Mouse (Mus musculus): ENCODE results near the gene A930033H14Rik. TPM values are rescaled to one million over a fixed set of nuclear protein-coding genes. Genes with fewer than 3 reads are reported as not detected.

A930033H14Rik gene
- polyA plus RNA-seq, 1 experiment from 2014 or later = 2.4 TPM

DNA sequence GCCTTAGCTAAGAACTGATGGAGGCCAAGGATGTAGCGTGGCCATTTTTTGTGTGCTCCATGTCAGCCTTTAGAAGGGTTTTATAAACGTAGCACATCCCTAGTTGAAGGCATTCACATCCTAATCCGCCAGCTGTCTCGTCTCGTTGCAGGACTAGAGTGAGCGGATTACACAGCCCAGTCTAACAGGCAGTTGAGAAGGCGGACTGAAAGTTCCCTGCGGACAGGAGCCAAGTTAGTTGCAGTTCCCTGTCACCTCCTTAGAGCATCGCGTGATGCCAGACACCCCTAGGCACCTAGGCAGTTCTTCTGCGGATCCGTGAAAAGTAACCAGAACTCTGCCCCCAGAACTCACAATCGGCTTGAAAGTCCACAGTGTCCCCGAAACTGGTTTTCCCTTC, 922 bp downstream of the A930033H14Rik start:
- peaks cover 4% of the 10 kb centered on the region; the same call in 1 of the 2 replicates for H3K36me3 ChIP-seq (ENCODE audit: control insufficient read depth, insufficient read depth, low read length)
- 4% methylated on average over 14 of the region's 14 CpGs for WGBS (ENCODE audit: insufficient replicate concordance)
- H3K9ac ChIP-seq (ENCODE audit: low read depth, low read length) = peak overlapping the region; percentile 95
- peak overlapping the region; percentile 95 for H3K27ac ChIP-seq (ENCODE audit: low read depth, low read length)
- no peaks in the 10 kb centered on the region for H3K9me3 ChIP-seq (replicated peaks; ENCODE audit: control insufficient read depth, low read length)
- H3K4me1 ChIP-seq (ENCODE audit: control insufficient read depth, insufficient read depth, low read length) = peaks cover 12% of the 10 kb centered on the region; the same call in 1 of the 2 replicates
- H3K27me3 ChIP-seq (ENCODE audit: control insufficient read depth, insufficient read depth, low read length) = no peaks in the 10 kb centered on the region
- ATAC-seq (replicated peaks; ENCODE audit: insufficient number of reproducible peaks, low FRiP score, low TSS enrichment) = no peak
- H3K4me2 ChIP-seq = peak overlapping the region; percentile 80
- peak overlapping the region; percentile 78 for H3K4me3 ChIP-seq (ENCODE audit: low read depth, low read length)

DNA sequence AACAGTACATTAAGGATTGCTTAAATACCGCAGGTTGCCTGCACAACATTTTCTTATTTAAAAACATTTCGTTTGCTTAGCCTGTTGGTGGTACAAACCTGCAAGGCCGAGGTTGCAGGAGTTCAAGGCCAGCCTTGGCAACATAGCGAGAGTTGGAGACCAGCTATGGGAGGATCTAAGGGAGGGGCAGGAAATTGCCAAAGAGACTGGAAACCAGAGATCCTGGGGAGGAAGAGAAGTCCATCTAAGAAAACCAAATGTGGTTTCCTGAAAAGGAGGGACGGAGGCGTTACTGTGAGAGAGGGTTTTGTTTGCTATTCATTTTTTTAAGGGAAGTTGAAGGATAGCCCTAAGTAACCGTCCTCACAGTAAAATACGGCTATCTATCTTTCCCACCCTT, 1.3 kb downstream of the A930033H14Rik start:
- 54% methylated on average over 8 of the region's 8 CpGs for WGBS (ENCODE audit: insufficient replicate concordance)
- Histone ChIP-seq H3K4me3 (ENCODE audit: low read depth, low read length) (peak overlapping the region; percentile 78), H3K4me1 (ENCODE audit: control insufficient read depth, insufficient read depth, low read length) (peaks cover 12% of the 10 kb centered on the region; the same call in 1 of the 2 replicates), H3K9ac (ENCODE audit: low read depth, low read length) (peak overlapping the region; percentile 95), H3K27ac (ENCODE audit: low read depth, low read length) (peak overlapping the region; percentile 95), H3K4me2 (peak overlapping the region; percentile 80), H3K9me3 (replicated peaks; ENCODE audit: control insufficient read depth, low read length) (no peaks in the 10 kb centered on the region), H3K36me3 (ENCODE audit: control insufficient read depth, insufficient read depth, low read length) (peaks cover 3% of the 10 kb centered on the region; the same call in 1 of the 2 replicates), H3K27me3 (ENCODE audit: control insufficient read depth, insufficient read depth, low read length) (no peaks in the 10 kb centered on the region)
- ATAC-seq (replicated peaks; ENCODE audit: insufficient number of reproducible peaks, low FRiP score, low TSS enrichment) = no peak

DNA sequence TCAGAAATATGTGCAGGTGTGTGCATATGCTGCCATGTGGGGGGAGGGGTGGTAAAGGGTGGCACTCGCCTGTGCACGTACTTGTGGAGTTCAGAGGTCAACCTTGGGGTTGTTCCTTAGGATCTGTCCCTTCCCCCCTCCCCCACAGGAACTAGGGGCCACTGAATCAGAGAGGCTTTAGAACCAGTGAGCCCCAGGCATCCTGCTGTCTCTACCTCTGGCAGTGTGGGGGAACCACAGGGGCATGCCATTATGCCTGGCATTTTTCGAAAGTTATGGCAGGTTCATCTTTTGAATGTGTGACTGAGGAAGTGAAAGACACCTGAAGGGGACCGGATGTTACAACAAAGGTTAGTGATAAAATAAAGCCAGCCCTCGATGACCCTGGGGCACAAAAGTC, 2.2 kb downstream of the A930033H14Rik start:
- no peaks in the 10 kb centered on the region for H3K27me3 ChIP-seq (ENCODE audit: control insufficient read depth, insufficient read depth, low read length)
- no peak for ATAC-seq (replicated peaks; ENCODE audit: insufficient number of reproducible peaks, low FRiP score, low TSS enrichment)
- 79% methylated on average over 5 of the region's 5 CpGs for WGBS (ENCODE audit: insufficient replicate concordance)
- no peak overlapping the region for H3K27ac ChIP-seq (ENCODE audit: low read depth, low read length)
- H3K36me3 ChIP-seq (ENCODE audit: control insufficient read depth, insufficient read depth, low read length) = no peaks in the 10 kb centered on the region
- H3K9ac ChIP-seq (ENCODE audit: low read depth, low read length) = no peak overlapping the region
- no peak overlapping the region for H3K4me2 ChIP-seq
- no peak overlapping the region for H3K4me3 ChIP-seq (ENCODE audit: low read depth, low read length)
- H3K4me1 ChIP-seq (ENCODE audit: control insufficient read depth, insufficient read depth, low read length) = peaks cover 12% of the 10 kb centered on the region; the same call in 1 of the 2 replicates
- no peaks in the 10 kb centered on the region for H3K9me3 ChIP-seq (replicated peaks; ENCODE audit: control insufficient read depth, low read length)

DNA sequence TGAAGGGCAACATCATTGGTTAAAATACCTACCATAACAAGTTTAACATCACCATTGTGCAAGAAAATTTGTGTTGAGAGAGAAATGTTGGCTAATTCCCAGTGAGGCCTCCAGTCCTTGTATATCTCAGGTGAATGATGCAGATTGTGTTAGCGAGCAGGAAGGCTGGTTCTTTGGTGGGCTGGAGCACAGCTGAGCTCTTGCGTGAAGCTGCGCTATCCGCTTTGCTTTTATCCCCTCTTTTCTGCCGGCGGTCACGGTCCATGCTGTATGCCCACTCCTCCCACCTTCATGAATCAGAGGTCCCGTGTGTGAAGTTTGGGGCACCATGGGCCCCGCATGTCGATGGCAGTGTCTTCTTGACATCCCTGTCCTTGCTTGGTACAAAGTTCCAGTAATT, 2.9 kb downstream of the A930033H14Rik start:
- no peaks in the 10 kb centered on the region for H3K27me3 ChIP-seq (ENCODE audit: control insufficient read depth, insufficient read depth, low read length)
- no peaks in the 10 kb centered on the region for H3K36me3 ChIP-seq (ENCODE audit: control insufficient read depth, insufficient read depth, low read length)
- no peak overlapping the region for H3K4me2 ChIP-seq
- H3K27ac ChIP-seq (ENCODE audit: low read depth, low read length) = no peak overlapping the region
- H3K4me1 ChIP-seq (ENCODE audit: control insufficient read depth, insufficient read depth, low read length) = peaks cover 12% of the 10 kb centered on the region; the same call in 1 of the 2 replicates
- H3K4me3 ChIP-seq (ENCODE audit: low read depth, low read length) = no peak overlapping the region
- 89% methylated on average over 10 of the region's 10 CpGs for WGBS (ENCODE audit: insufficient replicate concordance)
- H3K9ac ChIP-seq (ENCODE audit: low read depth, low read length) = no peak overlapping the region
- H3K9me3 ChIP-seq (replicated peaks; ENCODE audit: control insufficient read depth, low read length) = no peaks in the 10 kb centered on the region
- no peak for ATAC-seq (replicated peaks; ENCODE audit: insufficient number of reproducible peaks, low FRiP score, low TSS enrichment)

DNA sequence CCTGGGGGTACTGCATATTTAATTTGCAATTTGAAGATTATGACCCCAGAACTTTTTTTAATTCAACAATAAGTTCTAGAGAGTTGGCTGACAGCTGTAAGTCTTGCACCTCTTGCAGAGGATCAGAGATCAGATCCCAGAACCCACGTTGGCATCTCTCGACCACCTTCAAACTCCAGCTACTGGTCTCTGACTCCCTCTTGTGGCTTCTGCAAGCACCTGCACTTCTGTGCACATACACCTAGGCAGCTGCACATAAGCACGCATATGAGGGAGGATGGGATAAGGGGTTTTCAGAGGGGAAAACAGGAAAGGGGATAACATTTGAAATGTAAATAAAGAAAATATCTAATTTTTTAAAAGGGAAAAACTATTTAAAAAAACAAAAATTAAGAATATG, 4.2 kb downstream of the A930033H14Rik start:
- Histone ChIP-seq H3K36me3 (ENCODE audit: control insufficient read depth, insufficient read depth, low read length) (no peaks in the 10 kb centered on the region), H3K4me1 (ENCODE audit: control insufficient read depth, insufficient read depth, low read length) (peaks cover 8% of the 10 kb centered on the region), H3K9me3 (replicated peaks; ENCODE audit: control insufficient read depth, low read length) (no peaks in the 10 kb centered on the region), H3K27ac (ENCODE audit: low read depth, low read length) (no peak overlapping the region), H3K4me3 (ENCODE audit: low read depth, low read length) (no peak overlapping the region), H3K9ac (ENCODE audit: low read depth, low read length) (no peak overlapping the region), H3K27me3 (ENCODE audit: control insufficient read depth, insufficient read depth, low read length) (no peaks in the 10 kb centered on the region), H3K4me2 (no peak overlapping the region)
- no peak for ATAC-seq (replicated peaks; ENCODE audit: insufficient number of reproducible peaks, low FRiP score, low TSS enrichment)
- 85% methylated on average over 3 of the region's 3 CpGs for WGBS (ENCODE audit: insufficient replicate concordance)

DNA sequence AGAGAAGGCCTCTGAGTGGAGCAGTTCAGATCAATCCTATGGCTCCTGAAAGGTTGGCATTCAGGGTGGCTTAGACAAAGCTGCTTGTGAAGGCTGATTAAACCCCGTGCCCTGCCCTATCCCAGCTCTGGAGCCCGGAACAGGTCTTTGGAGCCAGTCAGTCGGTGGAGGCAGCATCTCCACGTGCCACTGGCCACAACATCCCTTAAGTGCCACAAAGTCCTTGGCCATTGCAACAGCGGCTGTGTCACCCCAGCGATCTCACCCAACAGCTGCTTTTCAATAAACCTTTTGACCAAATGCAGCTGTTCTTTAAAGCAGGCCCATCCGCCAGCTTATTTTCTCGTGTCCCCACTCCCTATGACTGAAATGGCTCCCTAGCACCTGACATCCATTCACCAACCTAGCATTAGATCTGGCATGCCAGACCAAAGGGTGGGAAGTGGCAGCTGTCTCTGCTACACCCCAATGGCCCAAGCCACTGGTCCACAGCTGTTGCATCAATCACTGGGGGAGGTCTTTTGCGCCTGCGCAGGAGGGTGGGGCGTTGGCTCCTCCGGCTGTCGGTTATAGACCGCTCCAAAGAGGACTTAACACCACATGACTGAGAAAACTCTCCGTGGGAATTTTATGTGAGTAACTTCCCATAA, 4.8 kb downstream of the A930033H14Rik start:
- Histone ChIP-seq H3K36me3 (ENCODE audit: control insufficient read depth, insufficient read depth, low read length) (no peaks in the 10 kb centered on the region), H3K4me2 (no peak overlapping the region), H3K27me3 (ENCODE audit: control insufficient read depth, insufficient read depth, low read length) (no peaks in the 10 kb centered on the region), H3K27ac (ENCODE audit: low read depth, low read length) (no peak overlapping the region), H3K9ac (ENCODE audit: low read depth, low read length) (no peak overlapping the region), H3K4me1 (ENCODE audit: control insufficient read depth, insufficient read depth, low read length) (peaks cover 8% of the 10 kb centered on the region), H3K9me3 (replicated peaks; ENCODE audit: control insufficient read depth, low read length) (no peaks in the 10 kb centered on the region), H3K4me3 (ENCODE audit: low read depth, low read length) (no peak overlapping the region)
- 83% methylated on average over 15 of the region's 15 CpGs for WGBS (ENCODE audit: insufficient replicate concordance)
- no peak for ATAC-seq (replicated peaks; ENCODE audit: insufficient number of reproducible peaks, low FRiP score, low TSS enrichment)

DNA sequence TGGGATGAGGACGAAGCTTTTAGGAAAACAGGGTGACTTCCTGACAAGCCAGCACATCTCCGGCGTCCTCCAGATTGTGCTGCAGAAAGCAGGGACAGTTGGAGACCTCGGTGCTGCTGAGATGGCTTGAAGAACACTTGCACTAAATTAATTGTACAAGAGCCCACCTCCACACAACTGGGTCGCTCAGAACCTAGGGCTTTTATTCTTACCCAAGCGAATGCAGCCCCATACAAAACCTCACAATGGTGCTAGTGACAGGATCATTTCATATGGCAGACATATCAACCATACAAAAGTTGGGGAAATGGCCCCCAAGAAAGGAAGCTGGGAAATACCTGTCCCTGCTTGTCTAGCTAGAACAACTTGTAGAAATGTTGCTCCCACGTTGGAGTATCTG, 5.4 kb downstream of the A930033H14Rik start:
- Histone ChIP-seq H3K36me3 (ENCODE audit: control insufficient read depth, insufficient read depth, low read length) (no peaks in the 10 kb centered on the region), H3K9me3 (replicated peaks; ENCODE audit: control insufficient read depth, low read length) (no peaks in the 10 kb centered on the region), H3K27ac (ENCODE audit: low read depth, low read length) (no peak overlapping the region), H3K4me1 (ENCODE audit: control insufficient read depth, insufficient read depth, low read length) (peaks cover 8% of the 10 kb centered on the region), H3K4me3 (ENCODE audit: low read depth, low read length) (no peak overlapping the region), H3K27me3 (ENCODE audit: control insufficient read depth, insufficient read depth, low read length) (no peaks in the 10 kb centered on the region), H3K9ac (ENCODE audit: low read depth, low read length) (no peak overlapping the region), H3K4me2 (no peak overlapping the region)
- no peak for ATAC-seq (replicated peaks; ENCODE audit: insufficient number of reproducible peaks, low FRiP score, low TSS enrichment)
- 72% methylated on average over 7 of the region's 7 CpGs for WGBS (ENCODE audit: insufficient replicate concordance)

DNA sequence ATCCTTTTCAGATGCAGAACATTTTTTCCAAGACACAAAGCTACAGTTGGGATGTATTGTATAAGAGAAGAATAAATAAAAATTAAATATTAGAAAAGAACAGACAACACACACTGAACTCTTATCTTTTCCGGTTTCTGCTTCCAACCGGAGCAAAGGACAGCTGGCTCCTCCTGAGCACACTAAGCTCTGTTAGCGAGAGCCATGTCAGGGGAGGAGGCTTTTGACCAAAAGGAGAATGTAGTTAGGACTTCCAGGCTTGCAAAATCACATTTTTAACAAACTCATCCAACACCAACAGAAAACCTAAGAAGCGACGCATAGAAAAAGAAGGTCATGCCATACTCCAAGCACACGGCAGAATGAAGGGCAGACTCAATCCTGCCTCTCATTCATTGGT, 6.8 kb downstream of the A930033H14Rik start:
- H3K36me3 ChIP-seq (ENCODE audit: control insufficient read depth, insufficient read depth, low read length) = no peaks in the 10 kb centered on the region
- H3K27ac ChIP-seq (ENCODE audit: low read depth, low read length) = no peak overlapping the region
- peaks cover 4% of the 10 kb centered on the region; the same call in 1 of the 2 replicates for H3K4me1 ChIP-seq (ENCODE audit: control insufficient read depth, insufficient read depth, low read length)
- H3K4me2 ChIP-seq = no peak overlapping the region
- no peaks in the 10 kb centered on the region for H3K9me3 ChIP-seq (replicated peaks; ENCODE audit: control insufficient read depth, low read length)
- H3K9ac ChIP-seq (ENCODE audit: low read depth, low read length) = no peak overlapping the region
- H3K4me3 ChIP-seq (ENCODE audit: low read depth, low read length) = no peak overlapping the region
- H3K27me3 ChIP-seq (ENCODE audit: control insufficient read depth, insufficient read depth, low read length) = no peaks in the 10 kb centered on the region
- WGBS (ENCODE audit: insufficient replicate concordance) = 76% methylated on average over 6 of the region's 6 CpGs
- ATAC-seq (replicated peaks; ENCODE audit: insufficient number of reproducible peaks, low FRiP score, low TSS enrichment) = no peak
